Mouse (Mus musculus) forebrain, embryonic 13.5 days (tissue): ENCODE measurements at regions not wholly inside any gene's neighbourhood (a gene's known extent, or its start where the extent isn't known, plus 50 kb on each side); places are given as distances from the start of the nearest gene placed in this dataset.

ENCODE experiments used
- ATAC-seq: fragments of 200-750 bp; cut with Nextera tagmentation; 2 replicates; pipeline ENCODE4 v1.8.0; 2017
- H3K27ac ChIP-seq: fragments of 300-500 bp; sonication (generic); 2 replicates; pipeline ENCODE4 v1.5.1; 2015; ENCODE audit warnings: inconsistent platforms, mild to moderate bottlenecking, moderate library complexity
- H3K27me3 ChIP-seq: fragments of 300-500 bp; sonication (generic); 2 replicates; pipeline ENCODE4 v1.6.1; 2015; ENCODE audit warnings: mild to moderate bottlenecking, inconsistent platforms
- H3K36me3 ChIP-seq: fragments of 300-500 bp; sonication (generic); 2 replicates; pipeline ENCODE4 v1.6.1; 2015; ENCODE audit warnings: mild to moderate bottlenecking, inconsistent platforms; ENCODE audit not compliant: poor library complexity, severe bottlenecking
- H3K4me1 ChIP-seq: fragments of 300-500 bp; sonication (generic); 2 replicates; pipeline ENCODE4 v1.6.1; 2015; ENCODE audit warnings: inconsistent platforms
- H3K4me2 ChIP-seq: fragments of 300-500 bp; sonication (generic); 2 replicates; pipeline ENCODE4 v1.6.1; 2015; ENCODE audit warnings: inconsistent platforms, mild to moderate bottlenecking, moderate library complexity
- H3K4me3 ChIP-seq: fragments of 300-500 bp; sonication (generic); 2 replicates; pipeline ENCODE4 v1.5.1; 2015; ENCODE audit warnings: mild to moderate bottlenecking, inconsistent platforms
- H3K9ac ChIP-seq: fragments of 300-500 bp; sonication (generic); 2 replicates; pipeline ENCODE4 v1.6.1; 2015; ENCODE audit warnings: mild to moderate bottlenecking, inconsistent platforms
- H3K9me3 ChIP-seq: fragments of 300-500 bp; sonication (generic); replicated peaks from 2 replicates; pipeline ENCODE4 v1.6.1; 2016; ENCODE audit warnings: inconsistent platforms
- WGBS: fragments of 180-500 bp; shearing (Covaris S2); methylation state at CpG from one replicate; pipeline ENCODE4 v1.1.7; 2015; 5-methylcytosine and 5-hydroxymethylcytosine counted together

DNA sequence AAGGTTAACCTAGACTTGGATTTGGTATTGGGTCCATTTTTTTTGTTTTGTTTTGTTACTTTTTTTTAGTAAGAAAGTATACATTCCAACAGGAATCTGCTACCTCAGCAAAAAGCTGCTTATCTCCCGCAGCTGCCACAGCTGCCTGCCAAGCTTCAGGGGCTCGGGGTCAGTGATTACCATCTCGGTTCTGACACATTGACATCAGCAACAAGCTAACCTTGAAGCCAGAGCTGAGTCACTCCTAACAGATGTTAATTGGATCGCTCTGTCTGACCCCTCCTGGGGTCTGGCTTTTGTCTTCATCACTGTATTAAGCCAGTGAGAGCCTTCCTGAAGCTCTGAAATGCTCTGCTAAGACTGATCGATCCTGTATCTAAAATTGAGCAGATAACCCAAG, 292.1 kb downstream of the Agtpbp1 start:
- no peak for ATAC-seq
- H3K36me3 ChIP-seq, result no peaks in the 10 kb centered on the region
- H3K4me3 ChIP-seq, result no peak overlapping the region
- peaks cover 3% of the 10 kb centered on the region; the same call in 1 of the 2 replicates for H3K4me1 ChIP-seq
- no peak overlapping the region for H3K27ac ChIP-seq
- 10% methylated on average over 5 of the region's 5 CpGs for WGBS
- no peaks in the 10 kb centered on the region for H3K9me3 ChIP-seq
- H3K4me2 ChIP-seq, result no peak overlapping the region
- H3K27me3 ChIP-seq, result no peaks in the 10 kb centered on the region
- H3K9ac ChIP-seq, result no peak overlapping the region

DNA sequence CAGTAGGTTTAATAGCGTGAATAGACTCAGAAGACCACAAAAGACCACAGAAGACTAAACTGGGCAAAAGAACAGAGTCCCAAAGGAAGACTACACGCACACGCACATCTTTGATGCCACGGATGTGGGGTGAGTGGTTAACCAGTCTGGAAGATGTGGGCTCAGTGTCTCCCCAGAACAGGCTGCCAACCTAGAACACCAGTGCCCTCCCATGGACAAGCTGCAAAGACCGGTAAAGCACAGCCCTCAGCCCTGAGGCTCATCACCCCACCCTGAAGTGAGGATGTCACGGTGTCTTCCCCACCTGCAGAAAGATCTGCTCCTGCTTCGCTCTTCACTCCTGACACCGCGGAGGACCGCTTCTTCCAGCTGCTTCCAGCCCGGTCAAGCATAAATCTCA, 295.9 kb downstream of the Agtpbp1 start:
- Histone ChIP-seq H3K36me3 (no peaks in the 10 kb centered on the region), H3K9me3 (no peaks in the 10 kb centered on the region; the same call in 1 of the 2 replicates), H3K27me3 (no peaks in the 10 kb centered on the region), H3K9ac (no peak overlapping the region), H3K27ac (no peak overlapping the region), H3K4me1 (peaks cover 3% of the 10 kb centered on the region; the same call in 1 of the 2 replicates), H3K4me2 (no peak overlapping the region), H3K4me3 (no peak overlapping the region)
- 86% methylated on average over 11 of the region's 11 CpGs for WGBS
- no peak for ATAC-seq

GRCm38 (mm10) chr13:59281199-59281598, 303.8 kb downstream of the Agtpbp1 start:
- peaks cover 7% of the 10 kb centered on the region for H3K4me1 ChIP-seq
- WGBS, result 86% methylated on average over 5 of the region's 5 CpGs
- no peaks in the 10 kb centered on the region; the same call in 1 of the 2 replicates for H3K9me3 ChIP-seq
- ATAC-seq, result no peak
- H3K36me3 ChIP-seq, result no peaks in the 10 kb centered on the region
- H3K27ac ChIP-seq, result no peak overlapping the region
- H3K9ac ChIP-seq, result no peak overlapping the region
- H3K27me3 ChIP-seq, result no peaks in the 10 kb centered on the region
- no peak overlapping the region for H3K4me3 ChIP-seq
- H3K4me2 ChIP-seq, result no peak overlapping the region

DNA sequence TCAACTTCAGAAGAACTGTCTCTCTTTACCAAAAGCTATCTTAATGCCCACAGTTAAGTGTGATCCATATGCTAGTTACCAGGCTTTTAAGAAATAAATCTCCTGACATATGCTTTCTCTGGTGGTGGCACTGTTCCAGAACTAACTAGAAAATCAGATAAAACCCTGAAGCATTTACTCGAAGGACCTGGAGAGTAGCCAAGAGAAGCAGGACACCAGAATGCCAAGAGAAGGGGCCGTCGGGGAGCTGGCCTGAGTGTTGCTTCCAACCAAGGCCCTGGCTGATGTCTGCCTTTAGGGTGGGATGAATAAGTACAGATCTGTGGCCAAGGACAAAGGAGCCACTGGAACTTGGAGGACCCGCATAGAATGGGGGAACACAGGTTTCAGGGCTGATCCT, 305.9 kb downstream of the Agtpbp1 start:
- Histone ChIP-seq H3K4me3 (no peak overlapping the region), H3K36me3 (no peaks in the 10 kb centered on the region), H3K4me2 (no peak overlapping the region), H3K27me3 (no peaks in the 10 kb centered on the region), H3K27ac (no peak overlapping the region), H3K9me3 (no peaks in the 10 kb centered on the region), H3K4me1 (peaks cover 7% of the 10 kb centered on the region), H3K9ac (no peak overlapping the region)
- no peak for ATAC-seq
- WGBS, result 49% methylated on average over 4 of the region's 4 CpGs

DNA sequence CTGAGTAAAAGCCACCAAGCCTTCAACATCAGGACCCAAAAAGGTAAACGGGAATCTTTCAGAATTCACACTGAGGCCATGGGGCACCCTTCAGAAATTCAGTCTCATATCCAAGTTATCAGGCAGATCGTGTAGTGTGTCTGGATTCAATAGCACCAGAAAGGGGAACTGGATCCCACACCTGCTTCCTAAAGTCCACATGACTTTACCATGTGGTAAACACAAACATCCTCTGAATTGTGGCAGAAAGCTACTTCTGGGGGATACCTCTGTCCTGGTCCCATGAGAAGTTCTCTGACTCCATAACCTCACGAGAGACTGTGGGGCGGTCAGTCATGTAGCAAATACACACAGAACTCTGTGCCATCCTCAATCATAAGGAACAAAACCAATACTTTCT, 313.4 kb downstream of the Agtpbp1 start:
- H3K9me3 ChIP-seq, result no peaks in the 10 kb centered on the region
- H3K27me3 ChIP-seq, result no peaks in the 10 kb centered on the region
- no peaks in the 10 kb centered on the region for H3K36me3 ChIP-seq
- no peak for ATAC-seq
- no peaks in the 10 kb centered on the region for H3K4me1 ChIP-seq
- no peak overlapping the region for H3K4me2 ChIP-seq
- H3K27ac ChIP-seq, result no peak overlapping the region
- no peak overlapping the region for H3K9ac ChIP-seq
- H3K4me3 ChIP-seq, result no peak overlapping the region
- 92% methylated on average over 4 of the region's 4 CpGs for WGBS

GRCm38 (mm10) chr13:59266854-59267253, 318.2 kb downstream of the Agtpbp1 start:
- Histone ChIP-seq H3K36me3 (no peaks in the 10 kb centered on the region), H3K4me2 (no peak overlapping the region), H3K9ac (no peak overlapping the region), H3K27me3 (no peaks in the 10 kb centered on the region), H3K9me3 (no peaks in the 10 kb centered on the region), H3K4me1 (no peaks in the 10 kb centered on the region), H3K4me3 (no peak overlapping the region), H3K27ac (no peak overlapping the region)
- no peak for ATAC-seq
- 92% methylated on average over 4 of the region's 4 CpGs for WGBS

DNA sequence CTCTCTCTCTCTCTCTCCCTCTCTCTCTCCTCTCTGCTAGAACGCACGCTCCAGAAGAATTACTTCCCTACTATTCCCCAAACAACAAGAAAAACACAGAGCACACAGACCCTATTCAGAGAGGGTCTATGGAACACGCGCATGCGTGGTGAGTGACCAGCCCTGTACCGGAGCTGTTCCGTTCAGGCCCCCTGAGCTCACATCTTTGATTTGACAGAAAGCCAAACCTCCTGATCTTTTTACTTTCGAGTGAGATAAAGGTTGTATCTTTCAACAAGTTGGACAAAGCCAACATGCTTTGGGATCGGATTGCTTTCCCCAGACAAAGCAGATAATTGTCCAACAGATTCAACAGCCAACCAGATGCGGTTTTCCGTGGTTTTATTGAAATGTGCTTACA, 320.9 kb downstream of the Agtpbp1 start:
- H3K4me3 ChIP-seq, result no peak overlapping the region
- H3K4me2 ChIP-seq, result no peak overlapping the region
- H3K9me3 ChIP-seq, result no peaks in the 10 kb centered on the region
- no peaks in the 10 kb centered on the region for H3K27me3 ChIP-seq
- H3K36me3 ChIP-seq, result no peaks in the 10 kb centered on the region
- no peak overlapping the region for H3K9ac ChIP-seq
- WGBS, result 77% methylated on average over 11 of the region's 11 CpGs
- H3K27ac ChIP-seq, result no peak overlapping the region
- H3K4me1 ChIP-seq, result no peaks in the 10 kb centered on the region
- no peak for ATAC-seq

DNA sequence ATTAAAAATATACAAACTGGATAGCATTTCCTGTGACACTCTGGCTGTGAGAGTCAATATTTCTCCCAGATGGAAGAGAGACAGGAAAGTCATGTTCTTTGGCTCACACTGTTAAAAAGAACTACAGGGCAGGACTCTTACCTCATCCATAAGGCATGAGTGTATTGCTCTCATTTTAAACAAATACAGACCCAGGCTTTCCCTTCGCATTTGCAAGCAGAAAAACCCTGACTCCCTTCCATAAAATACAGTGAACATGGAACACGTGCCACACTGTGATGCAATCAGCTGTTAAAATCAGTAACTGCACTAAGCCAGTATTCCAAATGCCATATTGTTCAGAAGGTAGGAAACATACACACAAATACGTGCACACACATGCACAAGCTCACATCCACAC, 323.1 kb downstream of the Agtpbp1 start:
- no peak overlapping the region for H3K9ac ChIP-seq
- no peak overlapping the region for H3K4me2 ChIP-seq
- no peak overlapping the region for H3K4me3 ChIP-seq
- H3K36me3 ChIP-seq, result no peaks in the 10 kb centered on the region
- no peak for ATAC-seq
- peaks cover 11% of the 10 kb centered on the region for H3K4me1 ChIP-seq
- H3K9me3 ChIP-seq, result no peaks in the 10 kb centered on the region
- H3K27ac ChIP-seq, result no peak overlapping the region
- WGBS, result 82% methylated on average over 3 of the region's 3 CpGs
- no peaks in the 10 kb centered on the region for H3K27me3 ChIP-seq

GRCm38 (mm10) chr13:59255798-59256435, 329.1 kb downstream of the Agtpbp1 start:
- no peak overlapping the region for H3K4me3 ChIP-seq
- 53% methylated on average over 12 of the region's 12 CpGs for WGBS
- no peak overlapping the region for H3K4me2 ChIP-seq
- no peaks in the 10 kb centered on the region for H3K27me3 ChIP-seq
- H3K36me3 ChIP-seq, result no peaks in the 10 kb centered on the region
- ATAC-seq, result no peak
- no peak overlapping the region for H3K9ac ChIP-seq
- peaks cover 25% of the 10 kb centered on the region for H3K4me1 ChIP-seq
- H3K27ac ChIP-seq, result no peak overlapping the region
- H3K9me3 ChIP-seq, result no peaks in the 10 kb centered on the region

DNA sequence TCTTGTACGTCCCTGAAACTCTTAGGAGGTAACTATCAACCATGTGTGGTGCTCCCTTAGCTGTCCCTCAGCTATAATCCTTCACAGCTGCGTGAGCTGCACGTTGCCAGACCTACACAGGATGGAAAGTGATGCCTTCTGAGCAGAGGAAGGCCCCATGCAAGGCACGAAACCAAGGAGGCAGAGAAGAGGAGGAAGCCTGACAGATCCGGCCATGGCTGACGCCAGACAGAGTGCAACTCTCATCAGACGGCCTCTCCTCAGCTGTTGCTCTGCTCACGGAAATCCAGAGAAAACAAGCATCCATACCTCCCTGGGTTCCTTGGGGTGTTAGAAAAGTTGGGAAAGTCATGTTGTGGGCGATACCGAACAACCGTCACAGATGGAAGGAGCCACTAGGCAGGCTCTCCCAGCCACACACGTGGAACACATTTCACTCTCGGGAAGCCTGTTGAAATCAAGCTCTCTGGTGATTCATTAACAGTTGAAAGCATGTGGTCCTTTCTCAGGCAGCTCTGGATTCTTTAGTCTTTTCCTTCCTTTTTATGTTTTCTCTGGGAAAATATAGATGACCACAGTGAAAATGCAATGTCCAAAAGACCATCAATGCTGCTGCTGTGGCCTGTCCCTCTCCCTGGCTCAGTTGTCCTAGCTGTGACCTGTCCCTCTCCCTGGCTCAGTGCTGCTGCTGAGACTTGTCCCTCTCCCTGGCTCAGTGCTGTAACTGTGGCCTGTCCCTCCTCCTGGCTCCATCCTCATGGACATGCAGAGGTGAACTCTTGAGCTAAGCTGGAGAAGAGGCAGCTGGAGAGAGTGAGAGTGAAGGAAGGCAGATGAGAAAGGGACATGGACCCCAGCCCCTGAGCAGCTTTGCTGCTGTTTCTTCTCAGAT, 331.1 kb downstream of the Agtpbp1 start:
- H3K27me3 ChIP-seq, result no peaks in the 10 kb centered on the region
- no peak overlapping the region for H3K9ac ChIP-seq
- H3K4me3 ChIP-seq, result no peak overlapping the region
- no peak for ATAC-seq
- no peak overlapping the region for H3K4me2 ChIP-seq
- H3K27ac ChIP-seq, result no peak overlapping the region
- 79% methylated on average over 13 of the region's 13 CpGs for WGBS
- H3K4me1 ChIP-seq, result peaks cover 25% of the 10 kb centered on the region
- no peaks in the 10 kb centered on the region for H3K36me3 ChIP-seq
- no peaks in the 10 kb centered on the region for H3K9me3 ChIP-seq

DNA sequence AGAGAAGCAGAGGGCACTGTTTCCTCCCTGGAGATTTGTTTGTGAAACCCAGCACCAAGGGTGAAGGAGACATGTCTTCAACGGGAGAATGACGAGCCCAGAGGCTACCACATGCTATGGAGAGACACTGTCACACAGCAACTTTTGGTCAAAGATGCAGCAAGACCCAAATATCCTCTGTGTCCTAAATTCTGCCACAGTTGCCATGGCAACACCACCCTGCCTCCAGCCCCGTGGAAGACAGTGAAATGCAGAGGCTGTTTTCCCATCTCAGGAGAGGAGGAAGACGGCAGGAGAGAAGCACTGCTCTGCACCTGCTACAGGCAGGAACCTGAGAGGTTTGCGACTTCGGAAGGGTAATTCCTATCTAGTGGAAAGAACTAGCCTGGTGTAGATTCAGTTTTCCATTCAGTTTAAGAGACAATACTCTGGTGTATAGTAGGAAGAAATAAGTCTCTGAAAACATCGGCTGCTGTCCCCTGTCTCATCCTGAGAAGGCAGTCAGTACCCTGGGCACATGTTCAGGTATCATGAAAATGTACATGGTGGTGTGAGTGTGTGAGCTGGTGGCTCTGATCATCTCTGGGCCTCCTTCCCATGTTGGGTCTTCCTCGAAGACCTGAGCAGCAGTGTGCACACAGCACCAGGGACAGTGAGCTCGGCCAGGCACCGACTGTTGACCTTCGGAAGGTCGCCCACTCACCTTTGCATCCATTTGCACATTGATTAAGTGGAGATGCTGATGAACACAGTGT, 333.6 kb downstream of the Agtpbp1 start:
- 57% methylated on average over 12 of the region's 12 CpGs for WGBS
- H3K36me3 ChIP-seq, result no peaks in the 10 kb centered on the region
- H3K27ac ChIP-seq, result no peak overlapping the region
- H3K9ac ChIP-seq, result no peak overlapping the region
- peaks cover 14% of the 10 kb centered on the region for H3K4me1 ChIP-seq
- no peak overlapping the region for H3K4me2 ChIP-seq
- H3K9me3 ChIP-seq, result no peaks in the 10 kb centered on the region
- H3K4me3 ChIP-seq, result no peak overlapping the region
- no peaks in the 10 kb centered on the region for H3K27me3 ChIP-seq
- ATAC-seq, result 0 out of 2 replicates have a peak, but pooled peaks have one; percentile 33

GRCm38 (mm10) chr13:59248411-59248810, 336.6 kb downstream of the Agtpbp1 start:
- Histone ChIP-seq H3K4me2 (no peak overlapping the region), H3K27ac (no peak overlapping the region), H3K4me1 (peaks cover 10% of the 10 kb centered on the region), H3K4me3 (no peak overlapping the region), H3K36me3 (no peaks in the 10 kb centered on the region), H3K27me3 (no peaks in the 10 kb centered on the region), H3K9ac (no peak overlapping the region), H3K9me3 (no peaks in the 10 kb centered on the region)
- ATAC-seq, result no peak
- WGBS, result 82% methylated on average over 9 of the region's 9 CpGs
